Mouse (Mus musculus): ENCODE data around the gene Tmem59l.

DNA sequence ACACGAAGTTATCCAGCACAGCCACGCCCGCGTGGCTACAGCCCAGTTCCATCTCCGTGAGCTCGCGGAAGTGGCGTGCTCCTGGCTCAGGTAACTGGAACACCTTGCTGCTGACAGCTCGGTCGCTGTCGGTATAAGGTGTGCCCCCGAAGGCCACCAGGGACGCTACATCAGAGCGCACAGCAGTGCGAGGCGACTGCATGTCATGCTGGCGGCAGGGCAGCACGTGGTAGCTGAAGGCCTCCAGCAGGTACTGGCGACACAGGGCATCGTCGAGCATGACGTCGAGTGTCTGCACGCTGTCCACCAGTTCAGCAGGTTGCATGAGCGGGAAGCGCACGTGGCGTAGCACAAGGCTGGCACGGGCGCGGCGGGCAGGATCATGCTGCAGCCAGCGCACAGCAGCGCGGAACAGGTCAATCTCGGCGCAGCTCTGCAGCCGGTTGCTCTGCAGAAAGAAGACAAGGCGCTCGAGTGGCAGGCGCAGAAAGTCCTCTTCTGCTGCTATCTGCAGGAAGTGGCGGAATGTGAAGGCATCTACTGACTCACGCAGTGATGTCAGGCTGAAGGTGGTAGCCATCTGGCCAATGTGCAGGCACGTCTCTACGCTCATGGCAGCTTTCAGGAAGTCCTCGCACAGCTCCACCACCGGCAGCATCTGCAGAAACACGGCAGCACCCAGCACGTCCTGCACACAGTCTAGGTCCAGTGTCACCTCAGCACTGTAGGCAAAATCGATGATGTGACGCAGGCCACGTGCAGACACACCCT lies 34.8 kb downstream of the Tmem59l start:
- no peak for TF ChIP-seq CTCF (IDR thresholded peaks at IDR 0.05; ENCODE audit: extremely low read depth, insufficient read depth, low read length)
- TF ChIP-seq POLR2A (IDR thresholded peaks at IDR 0.05; ENCODE audit: extremely low read depth, insufficient read depth, low read length) = 0 out of 2 replicates have a peak, but pooled peaks have one; percentile 7

All from cortical plate, adult 2 months (tissue).